Mouse (Mus musculus): ENCODE results near the gene BC029722. TPM values are rescaled to one million over a fixed set of nuclear protein-coding genes. Genes with fewer than 3 reads are reported as not detected.

The BC029722 gene
- total RNA-seq, 2 experiments from 2014 or later = 16.3 to 16.8 TPM

- intact Hi-C loops (cut with DNase I) = no loop called here
Observed at GRCm38 (mm10) chr2:155819449-155820251, 424 bp upstream of the BC029722 start.

GRCm38 (mm10) chr2:155818596-155819391 is 432 bp downstream of the BC029722 start:
- intact Hi-C loops (cut with DNase I) = no loop called here
- DNase-seq = peak; percentile 96

More at GRCm38 (mm10) chr2:155819449-155820251, 424 bp upstream of the BC029722 start:
- DNase-seq = no peak

- DNase-seq = no peak
- intact Hi-C loops (cut with DNase I) = no loop called here
Observed at GRCm38 (mm10) chr2:155817301-155818245, 1.7 kb downstream of the BC029722 start.

- intact Hi-C loops (cut with DNase I) = no loop called here
- DNase-seq = no peak
Observed at GRCm38 (mm10) chr2:155816179-155816578, 3.0 kb downstream of the BC029722 start.

GRCm38 (mm10) chr2:155814829-155815228 is 4.4 kb downstream of the BC029722 start:
- intact Hi-C loops (cut with DNase I) = loop anchor here (5.0 kb wide), 1 partner anchor 118 kb away; no protein-coding TSS in a partner anchor
- DNase-seq = no peak

- intact Hi-C loops (cut with DNase I) = loop anchor here (5.0 kb wide), 1 partner anchor 115 kb away; no protein-coding TSS in a partner anchor
- DNase-seq = no peak
Observed at GRCm38 (mm10) chr2:155812637-155813036, 6.6 kb downstream of the BC029722 start.

GRCm38 (mm10) chr2:155811821-155812396 is 7.3 kb downstream of the BC029722 start:
- intact Hi-C loops (cut with DNase I) = loop anchor here (5.0 kb wide), 1 partner anchor 115 kb away; no protein-coding TSS in a partner anchor
- peak; percentile 65 to 82 for DNase-seq

- intact Hi-C loops (cut with DNase I) = loop anchor here (5.0 kb wide), 1 partner anchor 112 kb away; no protein-coding TSS in a partner anchor
- DNase-seq = no peak
Observed at GRCm38 (mm10) chr2:155809620-155810019, 9.6 kb downstream of the BC029722 start.

GRCm38 (mm10) chr2:155807408-155807807 is 11.8 kb downstream of the BC029722 start:
- DNase-seq = no peak
- intact Hi-C loops (cut with DNase I) = no loop called here

- DNase-seq = peak; percentile 69 to 72
Observed at GRCm38 (mm10) chr2:155806548-155806947, 12.7 kb downstream of the BC029722 start.

GRCm38 (mm10) chr2:155805925-155806255 is 13.3 kb downstream of the BC029722 start:
- DNase-seq = no peak
- intact Hi-C loops (cut with DNase I) = no loop called here

More at GRCm38 (mm10) chr2:155806548-155806947, 12.7 kb downstream of the BC029722 start:
- intact Hi-C loops (cut with DNase I) = no loop called here

GRCm38 (mm10) chr2:155805231-155805924 is 13.8 kb downstream of the BC029722 start:
- DNase-seq = peak; percentile 58 to 66
- intact Hi-C loops (cut with DNase I) = no loop called here

- DNase-seq = no peak
- intact Hi-C loops (cut with DNase I) = no loop called here
Observed at GRCm38 (mm10) chr2:155804053-155804452, 15.2 kb downstream of the BC029722 start.

GRCm38 (mm10) chr2:155802761-155803160 is 16.5 kb downstream of the BC029722 start:
- intact Hi-C loops (cut with DNase I) = no loop called here
- DNase-seq = no peak

- intact Hi-C loops (cut with DNase I) = no loop called here
- no peak for DNase-seq
Observed at GRCm38 (mm10) chr2:155798613-155799012, 20.6 kb downstream of the BC029722 start.

- no peak for DNase-seq
- intact Hi-C loops (cut with DNase I) = no loop called here
Observed at GRCm38 (mm10) chr2:155794674-155795445, 24.4 kb downstream of the BC029722 start.

- no peak for DNase-seq
- intact Hi-C loops (cut with DNase I) = no loop called here
Observed at GRCm38 (mm10) chr2:155792899-155793298, 26.3 kb downstream of the BC029722 start.

All from heart, postnatal 10 days (tissue).